Mouse (Mus musculus) left cerebral cortex, adult 9 months (tissue): ENCODE results near the gene Rasa3.
A peak's percentile ranks its signal among the peaks of the same experiment; 100 is the strongest.

Experiments
- DNase-seq, 2 experiments: peaks; one replicate each; pipeline ENCODE4 v3.0.0; 2022; ENCODE audit warnings: low spot score in 2 of 2

Gene Rasa3

GRCm38 (mm10) chr8:13620226-13620920 is 57.0 kb downstream of the Rasa3 start:
- no peak for DNase-seq

GRCm38 (mm10) chr8:13616831-13617505 is 60.4 kb downstream of the Rasa3 start:
- DNase-seq, result no peak

DNA sequence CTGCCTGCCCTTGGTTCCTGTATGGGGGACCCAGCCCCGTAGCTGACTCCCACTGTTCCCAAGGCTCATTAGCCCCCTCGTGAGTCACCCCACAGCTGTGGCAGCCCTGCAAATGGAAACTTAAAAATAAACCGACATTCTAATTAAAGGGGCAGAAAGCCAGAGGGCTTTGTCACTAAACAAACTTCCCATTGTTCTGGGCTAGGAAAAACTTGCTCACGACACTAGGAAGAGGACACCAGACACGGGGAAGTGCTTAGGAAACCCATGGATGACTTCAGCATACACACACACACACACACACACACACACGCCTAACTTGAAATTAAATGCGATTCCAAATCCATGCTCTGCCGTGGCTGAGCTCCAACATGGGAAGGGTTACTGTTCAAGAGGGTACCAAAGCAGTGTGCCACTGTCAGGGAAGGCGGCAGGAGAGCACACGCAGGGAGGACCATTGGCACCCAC is 62.4 kb downstream of the Rasa3 start:
- peak in 1 of 2 experiments; percentile 64 for DNase-seq

DNA sequence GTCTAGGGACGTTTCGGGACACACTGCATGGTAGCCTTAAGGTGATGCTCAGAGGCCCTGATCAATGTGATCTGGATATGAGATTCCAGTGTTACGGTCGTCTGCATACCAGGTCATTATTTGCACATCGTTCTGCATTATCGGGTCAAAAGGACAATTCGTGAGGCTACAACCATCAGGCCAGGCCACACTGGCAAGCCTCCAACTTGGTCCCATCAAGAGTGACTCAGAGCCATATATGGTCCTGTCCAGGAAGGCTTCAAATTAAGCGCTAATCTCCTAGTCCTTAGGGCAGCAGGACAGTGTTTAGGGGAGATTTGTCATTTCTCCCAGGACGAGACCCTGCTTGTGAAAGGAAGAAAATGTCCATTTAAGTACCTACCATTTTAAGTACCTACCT is 63.3 kb downstream of the Rasa3 start:
- no peak for DNase-seq

GRCm38 (mm10) chr8:13611702-13612101 is 65.7 kb downstream of the Rasa3 start:
- DNase-seq, result peak in 1 of 2 experiments; percentile 73

GRCm38 (mm10) chr8:13609971-13610370 is 67.4 kb downstream of the Rasa3 start:
- no peak for DNase-seq

DNA sequence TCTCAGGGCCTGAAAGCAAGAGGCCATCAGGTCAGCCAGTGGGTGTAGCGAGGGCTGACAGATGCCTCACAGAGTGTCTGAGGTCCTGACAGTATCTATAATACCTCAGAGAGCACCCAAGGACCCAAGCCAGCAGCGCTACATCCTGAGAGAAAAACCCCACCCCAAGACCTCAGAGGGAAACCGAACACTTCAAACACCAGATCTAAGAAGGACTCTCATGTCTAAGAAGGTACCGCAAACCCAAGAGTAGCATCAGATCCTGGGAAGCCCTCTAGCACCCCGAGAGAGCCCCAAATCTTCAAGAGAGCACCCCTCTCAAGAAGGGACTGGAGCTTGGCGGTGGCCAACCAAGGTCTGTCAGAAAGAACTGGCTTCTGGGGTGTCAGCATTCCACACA is 68.5 kb downstream of the Rasa3 start:
- no peak for DNase-seq

DNA sequence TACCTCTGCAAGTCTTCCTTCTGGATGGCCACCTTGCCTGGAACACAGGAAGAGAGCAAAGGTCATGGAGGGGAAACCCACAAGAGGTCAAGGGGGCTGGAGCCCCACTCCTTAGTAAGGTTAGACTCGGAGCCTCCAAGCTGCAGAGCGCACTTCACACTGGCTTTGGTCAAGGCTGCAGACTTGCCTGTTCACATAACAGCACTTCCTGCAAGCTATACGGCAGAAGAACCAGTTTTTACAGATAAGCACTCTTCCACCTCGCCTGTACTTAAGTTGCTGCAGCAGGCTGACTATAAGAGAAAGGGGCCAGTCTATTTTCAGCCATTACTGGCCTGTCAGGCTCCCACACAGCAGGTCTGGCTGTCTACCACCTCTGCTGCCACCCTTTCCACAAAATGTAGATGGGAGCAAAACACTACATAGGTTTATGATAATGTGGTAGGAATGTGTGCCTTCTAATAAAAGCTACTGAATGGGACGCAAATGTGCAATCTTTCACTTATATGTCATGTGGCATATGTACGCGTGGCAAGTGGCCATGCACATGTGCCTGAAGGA is 71.4 kb downstream of the Rasa3 start:
- DNase-seq, result no peak

GRCm38 (mm10) chr8:13602621-13603020 is 74.8 kb downstream of the Rasa3 start:
- DNase-seq, result no peak

DNA sequence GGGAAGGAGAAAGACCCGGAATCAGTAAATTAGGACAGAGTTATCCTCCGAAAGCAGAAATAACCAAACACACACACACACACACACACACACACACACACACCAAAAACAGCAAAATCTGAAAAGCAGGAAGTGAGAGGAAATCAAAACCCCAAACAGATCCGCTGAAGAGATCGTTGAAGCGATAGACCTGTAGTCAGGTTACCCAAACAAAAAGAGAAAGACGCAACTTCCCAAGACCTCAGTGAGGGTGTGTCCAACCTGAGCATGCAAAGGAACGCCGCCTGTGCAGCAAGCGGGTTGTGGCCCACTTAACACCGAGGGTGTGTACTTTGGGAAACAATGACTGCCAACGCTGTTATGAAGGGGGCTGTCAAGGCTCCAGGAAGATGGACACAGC is 76.2 kb downstream of the Rasa3 start:
- DNase-seq, result no peak

GRCm38 (mm10) chr8:13600716-13601115 is 76.7 kb downstream of the Rasa3 start:
- DNase-seq, result no peak

DNA sequence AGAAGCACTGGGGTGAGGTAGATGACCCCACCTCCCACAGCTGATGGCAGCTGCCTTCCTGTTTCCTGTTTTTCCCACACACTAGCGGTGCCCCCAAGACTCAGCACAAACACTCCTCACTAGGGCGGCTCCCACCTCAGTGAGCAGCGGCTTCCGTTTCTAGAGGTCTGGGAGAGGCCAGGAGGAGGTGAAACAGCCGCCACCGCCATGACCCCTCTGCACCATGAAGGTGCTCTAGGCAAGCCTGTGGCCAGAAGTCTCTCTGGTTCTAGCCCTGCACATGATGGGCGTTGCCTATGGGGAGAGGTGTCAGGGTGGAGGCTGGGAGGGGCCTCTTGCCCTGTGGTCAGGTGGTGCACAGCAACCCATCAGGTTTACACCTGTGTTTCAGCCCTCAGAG is 77.2 kb downstream of the Rasa3 start:
- DNase-seq, result no peak

DNA sequence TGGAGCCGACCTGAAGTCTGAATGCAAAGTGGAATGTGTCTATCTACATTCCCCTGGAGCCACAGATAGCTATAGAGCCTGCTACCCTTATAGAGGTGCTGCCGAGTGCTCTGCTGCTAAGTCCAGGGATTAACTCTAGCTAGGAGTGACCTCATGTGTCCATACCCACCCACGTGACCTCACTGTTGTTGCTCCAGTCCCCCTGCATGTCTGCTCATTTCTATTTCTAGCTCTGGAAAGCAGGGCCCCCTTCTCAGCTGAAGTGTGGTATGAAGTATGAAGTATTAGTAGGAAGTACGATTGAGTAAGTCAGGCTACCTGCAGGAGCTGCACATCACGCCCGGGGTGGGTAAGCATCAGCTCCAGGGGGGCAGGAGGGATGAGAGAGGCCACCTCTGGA is 79.6 kb downstream of the Rasa3 start:
- DNase-seq, result no peak

GRCm38 (mm10) chr8:13595861-13596260 is 81.5 kb downstream of the Rasa3 start:
- no peak for DNase-seq

DNA sequence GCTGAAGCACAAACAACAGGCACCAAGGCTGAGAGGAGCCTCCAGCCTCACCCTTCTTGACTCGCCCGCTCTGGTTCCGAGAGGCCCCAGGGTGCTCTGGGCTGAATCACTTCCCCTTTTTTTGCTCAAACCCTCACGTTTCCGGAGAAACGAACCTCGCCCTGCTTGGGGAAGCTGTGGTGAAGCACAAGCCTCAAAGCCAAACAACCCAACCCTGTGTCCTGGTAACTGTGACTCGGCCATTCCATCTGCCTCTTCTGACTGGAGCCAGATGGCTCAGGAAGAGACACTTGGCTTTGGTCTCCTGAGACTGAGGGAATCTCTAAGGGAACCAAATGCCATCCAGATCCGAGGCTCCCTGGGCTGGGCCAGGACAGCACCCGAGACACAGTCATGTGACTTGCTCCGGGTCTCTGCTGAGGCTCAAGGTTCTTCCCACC is 82.5 kb downstream of the Rasa3 start:
- peak in 1 of 2 experiments; percentile 42 for DNase-seq

GRCm38 (mm10) chr8:13593340-13593739 is 84.1 kb downstream of the Rasa3 start:
- DNase-seq, result no peak

DNA sequence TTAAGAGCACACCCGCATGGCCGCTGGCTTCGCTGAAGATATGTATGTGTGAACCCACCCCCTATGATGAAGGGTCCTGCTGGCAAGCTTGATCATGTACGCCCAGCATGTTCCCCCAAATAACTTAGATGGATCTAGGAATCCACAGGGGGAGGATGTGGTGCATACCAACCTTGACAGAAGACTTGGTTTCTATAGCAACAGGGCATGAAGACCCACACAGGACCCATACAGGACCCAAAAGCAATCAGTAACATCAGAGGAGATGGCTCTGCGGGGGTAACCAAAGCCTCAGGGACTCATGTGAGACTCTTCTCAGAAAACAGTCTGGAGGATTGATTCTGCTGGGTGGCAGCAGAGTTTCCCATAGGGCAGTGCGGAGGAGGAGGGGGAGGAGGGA is 86.2 kb downstream of the Rasa3 start:
- no peak for DNase-seq

GRCm38 (mm10) chr8:13589071-13589470 is 88.3 kb downstream of the Rasa3 start:
- DNase-seq, result no peak

GRCm38 (mm10) chr8:13584652-13585051 is 92.8 kb downstream of the Rasa3 start:
- DNase-seq, result no peak

- DNase-seq, result no peak
Observed at GRCm38 (mm10) chr8:13577869-13578268, 99.5 kb downstream of the Rasa3 start.

- peak in 1 of 2 experiments; percentile 44 for DNase-seq
Observed at GRCm38 (mm10) chr8:13571999-13572398, 105.4 kb downstream of the Rasa3 start.

- DNase-seq, result no peak
Observed at GRCm38 (mm10) chr8:13562118-13562517, 115.3 kb downstream of the Rasa3 start, which contains the start of gene 1700029H14Rik. Gene 1700029H14Rik, minus strand, starts transcription at chr8:13562461.

- DNase-seq, result peak in 1 of 2 experiments; percentile 22
Observed at GRCm38 (mm10) chr8:13557526-13557925, 119.9 kb downstream of the Rasa3 start.
